Mouse (Mus musculus) splenic B cell, adult 2 months (primary cell): Measurements from ENCODE around the gene 4930447C04Rik.

Source experiments
- DNase-seq: peaks from one replicate; pipeline ENCODE4 v3.0.0-alpha.2; 2011; ENCODE audit warnings: low read depth, low spot score
- H3K27me3 ChIP-seq: 2 replicates; pipeline ENCODE4 v1.6.1; 2012; ENCODE audit warnings: mild to moderate bottlenecking, low read length, moderate library complexity, mixed read lengths; ENCODE audit not compliant: control insufficient read depth, poor library complexity, insufficient read depth, severe bottlenecking
- H3K36me3 ChIP-seq: 2 replicates; pipeline ENCODE4 v1.6.1; 2012; ENCODE audit warnings: mild to moderate bottlenecking, low read length, moderate library complexity, mixed read lengths; ENCODE audit not compliant: control insufficient read depth, poor library complexity, insufficient read depth, severe bottlenecking

Gene 4930447C04Rik

GRCm38 (mm10) chr12:72835518-72836015 lies 105.0 kb downstream of the 4930447C04Rik start:
- peak; percentile 43 for DNase-seq
- H3K27me3 ChIP-seq, result no peaks in the 10 kb centered on the region
- H3K36me3 ChIP-seq, result no peaks in the 10 kb centered on the region

- Histone ChIP-seq H3K27me3 (no peaks in the 10 kb centered on the region), H3K36me3 (no peaks in the 10 kb centered on the region)
- DNase-seq, result peak; percentile 30
Observed at GRCm38 (mm10) chr12:72834773-72835517, 105.6 kb downstream of the 4930447C04Rik start.

- DNase-seq, result no peak
- Histone ChIP-seq H3K36me3 (no peaks in the 10 kb centered on the region), H3K27me3 (no peaks in the 10 kb centered on the region; the same call in 1 of the 2 replicates)
Observed at GRCm38 (mm10) chr12:72831711-72832432, 108.7 kb downstream of the 4930447C04Rik start.
